Mouse (Mus musculus) midbrain, postnatal 0 days (tissue): ENCODE results near the gene Adcyap1r1. TPM values are rescaled to one million over a fixed set of nuclear protein-coding genes. Genes with fewer than 3 reads are reported as not detected.
A peak's percentile ranks its signal among the peaks of the same experiment; 100 is the strongest.

ENCODE experiments used
- ATAC-seq: fragments of 200-750 bp; cut with Nextera tagmentation; 2 replicates; pipeline ENCODE4 v1.8.0; 2017; ENCODE audit warnings: moderate number of reproducible peaks, mild to moderate bottlenecking, moderate TSS enrichment, moderate library complexity; ENCODE audit not compliant: low FRiP score
- DNase-seq: peaks from one replicate; pipeline ENCODE4 v3.0.0-alpha.2; 2015; ENCODE audit warnings: low spot score
- H3K27ac ChIP-seq: fragments of 300-500 bp; sonication (generic); 2 replicates; pipeline ENCODE4 v1.5.1; 2014; ENCODE audit warnings: low read depth, mild to moderate bottlenecking, low read length, mixed read lengths
- H3K27me3 ChIP-seq: fragments of 300-500 bp; sonication (generic); 2 replicates; pipeline ENCODE4 v1.6.1; 2014; ENCODE audit warnings: low read length, control low read depth, mixed read lengths; ENCODE audit not compliant: insufficient read depth
- H3K36me3 ChIP-seq: fragments of 300-500 bp; sonication (generic); 2 replicates; pipeline ENCODE4 v1.6.1; 2014; ENCODE audit warnings: low read length, control low read depth, mixed read lengths; ENCODE audit not compliant: insufficient read depth
- H3K4me1 ChIP-seq: fragments of 300-500 bp; sonication (generic); 2 replicates; pipeline ENCODE4 v1.6.1; 2014; ENCODE audit warnings: mild to moderate bottlenecking, control low read depth, antibody characterized with exemption, low read length, mixed read lengths; ENCODE audit not compliant: insufficient read depth
- H3K4me2 ChIP-seq: fragments of 300-500 bp; sonication (generic); 2 replicates; pipeline ENCODE4 v1.6.1; 2014; ENCODE audit warnings: low read depth, mild to moderate bottlenecking, low read length, mixed read lengths; ENCODE audit not compliant: poor library complexity, severe bottlenecking
- H3K4me3 ChIP-seq: fragments of 300-500 bp; sonication (generic); 2 replicates; pipeline ENCODE4 v1.5.1; 2014; ENCODE audit warnings: low read depth, mild to moderate bottlenecking, low read length, moderate library complexity
- H3K9ac ChIP-seq: fragments of 300-500 bp; sonication (generic); replicated peaks from 2 replicates; pipeline ENCODE4 v1.6.1; 2014; ENCODE audit warnings: mild to moderate bottlenecking, low read length, moderate library complexity, mixed read lengths; ENCODE audit not compliant: poor library complexity, severe bottlenecking
- H3K9me3 ChIP-seq: fragments of 300-500 bp; sonication (generic); 2 replicates; pipeline ENCODE4 v1.6.1; 2016; ENCODE audit warnings: low read length, control low read depth
- CTCF ChIP-seq: IDR thresholded peaks from 2 replicates; pipeline ENCODE4 v1.5.1; 2016; ENCODE audit warnings: antibody characterized with exemption, mild to moderate bottlenecking
- WGBS: fragments of 180-500 bp; shearing (Covaris S2); extraction: QIAGEN DNeasy Blood & Tissue Kit; methylation state at CpG from one replicate; pipeline ENCODE4 v1.1.7; 2014; 5-methylcytosine and 5-hydroxymethylcytosine counted together
- polyA plus RNA-seq: library from polyadenylated mRNA; unstranded; fragments of >200 nt; fragmentation: Nextera tagmentation; extraction: Ambion mirVana; gene quantifications from 2 replicates; pipeline ENCODE4 v1.2.1, GENCODE M21; 2015
- total RNA-seq: library from RNA; depleted of rRNA; stranded (reverse); fragments of >200 nt; gene quantifications from 2 replicates; pipeline ENCODE4 v1.2.3, GENCODE M21; 2014; rRNA removed

Adcyap1r1 gene
- total RNA-seq (207 and 209 TPM in 2 replicates), polyA plus RNA-seq (68.6 and 72.5 TPM in 2 replicates)

DNA sequence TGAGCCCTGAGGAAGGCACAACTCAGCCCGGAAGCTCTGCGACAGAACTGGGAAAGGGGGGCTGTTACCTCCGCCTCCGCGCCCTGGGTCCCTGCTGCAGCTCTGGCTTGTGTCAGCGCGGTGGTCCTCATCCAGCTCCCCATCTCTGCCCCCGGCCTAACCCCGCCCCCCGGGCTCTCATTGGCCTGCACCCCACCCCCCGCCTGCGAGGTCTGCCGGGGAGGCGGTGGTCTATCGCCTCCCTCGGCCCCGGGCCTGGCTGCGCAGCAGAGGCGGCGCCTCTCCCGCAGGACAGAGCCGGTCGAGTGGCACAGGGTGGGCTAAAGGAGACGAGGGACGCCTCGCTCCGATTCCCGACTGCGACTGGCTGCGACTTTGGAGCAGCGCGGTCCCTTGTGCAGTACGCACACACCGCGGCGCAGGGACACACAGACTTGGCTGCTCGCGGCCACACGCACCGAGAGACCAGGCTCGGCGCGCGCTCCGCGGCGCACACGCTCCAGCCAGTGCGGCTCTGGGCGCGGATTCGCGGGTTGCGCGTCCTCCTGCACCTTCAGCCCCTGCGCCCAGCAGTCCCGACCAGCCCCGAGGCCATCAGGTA lies at the start of gene Adcyap1r1:
Gene Adcyap1r1 (plus strand): TSS at position 208 of the 601 bp plus-strand sequence.
- H3K9ac ChIP-seq: peak within 1 kb of the TSS; percentile 93
- no peaks in the 10 kb centered on the region for H3K36me3 ChIP-seq
- H3K9me3 ChIP-seq: no peaks in the 10 kb centered on the region
- DNase-seq: peak; percentile 90
- peak within 1 kb of the TSS; percentile 91 for H3K27ac ChIP-seq
- H3K4me2 ChIP-seq: peak within 1 kb of the TSS; percentile 72
- no peaks in the 10 kb centered on the region for H3K27me3 ChIP-seq
- ATAC-seq: peak; percentile 88
- no peak for TF ChIP-seq CTCF
- under 1% methylated on average over 54 of the region's 58 CpGs for WGBS
- peaks cover 31% of the 10 kb centered on the region for H3K4me1 ChIP-seq
- peak within 1 kb of the TSS; percentile 79 for H3K4me3 ChIP-seq

DNA sequence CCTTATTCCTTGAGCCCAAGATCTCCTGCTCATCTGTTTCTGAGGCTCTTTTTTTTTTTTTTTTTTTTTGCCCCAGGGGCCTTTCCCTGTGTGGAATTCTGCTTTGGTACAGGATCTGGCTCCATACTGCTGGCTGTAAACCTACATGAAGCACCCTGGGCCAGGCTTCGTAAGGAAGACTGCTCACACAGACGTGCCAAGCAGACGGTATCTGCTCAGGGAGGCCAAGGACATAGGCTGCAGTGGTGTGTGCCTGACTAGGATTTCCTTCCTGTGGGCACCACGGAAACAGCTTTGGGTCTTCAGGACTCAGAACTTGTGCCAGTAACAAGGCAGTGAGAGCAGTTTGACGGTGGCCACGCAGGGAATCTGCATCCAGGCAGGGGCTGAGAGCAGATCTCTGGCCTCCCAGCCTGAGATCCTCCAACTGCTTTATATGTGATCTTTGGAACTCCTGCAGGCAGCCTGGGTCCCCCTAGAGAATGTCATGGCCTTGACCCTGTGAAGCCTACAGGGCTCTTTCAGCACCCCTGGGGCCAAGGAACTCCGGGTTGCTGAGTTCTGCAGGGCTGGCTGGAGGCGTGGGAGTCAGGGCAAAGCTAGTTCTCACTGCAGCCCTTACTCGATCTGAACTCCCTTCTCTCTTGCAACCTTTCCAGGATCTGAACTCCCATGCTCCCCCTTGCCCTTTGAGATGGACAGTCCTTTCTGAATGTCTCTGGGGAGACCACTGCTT lies 49.6 kb upstream of the Adcyap1r1 start:
- Histone ChIP-seq H3K9ac (no peak overlapping the region; the same call in 1 of the 2 replicates), H3K4me1 (0 out of 2 replicates have a peak, but pooled peaks cover 7% of the 10 kb centered on the region), H3K27ac (no peak overlapping the region), H3K4me3 (no peak overlapping the region), H3K9me3 (no peaks in the 10 kb centered on the region), H3K4me2 (no peak overlapping the region), H3K36me3 (no peaks in the 10 kb centered on the region), H3K27me3 (no peaks in the 10 kb centered on the region)
- WGBS: 61% methylated on average over 9 of the region's 9 CpGs
- TF ChIP-seq CTCF: no peak
- ATAC-seq: no peak
- DNase-seq: no peak

DNA sequence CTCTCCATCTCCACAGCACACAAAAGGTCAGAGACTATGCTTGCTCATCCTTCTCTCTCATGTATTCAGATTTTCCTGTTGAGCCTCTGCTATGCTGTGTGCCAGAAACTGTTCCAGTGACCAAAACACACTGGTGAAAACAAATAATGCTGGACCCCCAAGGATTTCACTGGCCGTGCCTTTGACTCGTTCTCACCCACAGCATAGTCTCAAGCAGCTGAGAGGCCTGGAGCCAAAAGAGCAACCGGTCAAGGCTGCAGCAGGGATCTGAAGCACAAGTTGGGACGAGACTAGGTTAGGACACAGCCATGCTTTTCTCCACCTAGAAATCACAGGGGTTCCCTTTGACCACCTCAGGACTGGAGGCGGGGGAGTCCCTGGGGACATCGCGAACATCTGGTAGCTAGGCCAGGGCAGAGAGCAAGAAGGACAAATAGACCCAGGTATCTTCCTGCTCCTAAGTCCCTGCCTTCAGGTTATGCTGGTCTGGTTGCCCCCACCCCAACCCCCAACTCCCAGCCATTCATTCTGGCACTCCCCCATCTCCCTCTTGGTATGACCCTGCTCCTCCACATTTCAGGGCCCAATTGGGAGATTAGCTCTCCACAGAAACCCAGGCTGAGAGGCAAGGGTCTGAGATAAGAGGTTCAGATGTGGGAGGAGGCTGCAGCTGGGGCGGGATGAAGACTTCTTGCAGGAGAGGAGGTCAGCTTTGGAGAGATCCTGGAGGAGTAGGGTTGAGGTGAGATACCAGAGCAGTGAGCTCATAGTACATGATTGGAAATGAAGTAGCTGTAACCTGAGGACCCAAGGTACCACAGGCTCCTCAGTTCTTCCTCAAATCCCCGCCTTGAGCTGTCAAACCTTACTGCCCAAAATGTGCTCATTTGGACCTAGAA lies 48.1 kb upstream of the Adcyap1r1 start:
- Histone ChIP-seq H3K9me3 (no peaks in the 10 kb centered on the region), H3K27me3 (no peaks in the 10 kb centered on the region), H3K4me1 (0 out of 2 replicates have a peak, but pooled peaks cover 7% of the 10 kb centered on the region), H3K4me3 (no peak overlapping the region), H3K9ac (no peak overlapping the region), H3K27ac (no peak overlapping the region), H3K36me3 (no peaks in the 10 kb centered on the region), H3K4me2 (no peak overlapping the region)
- no peak for DNase-seq
- no peak for ATAC-seq
- TF ChIP-seq CTCF: no peak
- 84% methylated on average over 9 of the region's 9 CpGs for WGBS

DNA sequence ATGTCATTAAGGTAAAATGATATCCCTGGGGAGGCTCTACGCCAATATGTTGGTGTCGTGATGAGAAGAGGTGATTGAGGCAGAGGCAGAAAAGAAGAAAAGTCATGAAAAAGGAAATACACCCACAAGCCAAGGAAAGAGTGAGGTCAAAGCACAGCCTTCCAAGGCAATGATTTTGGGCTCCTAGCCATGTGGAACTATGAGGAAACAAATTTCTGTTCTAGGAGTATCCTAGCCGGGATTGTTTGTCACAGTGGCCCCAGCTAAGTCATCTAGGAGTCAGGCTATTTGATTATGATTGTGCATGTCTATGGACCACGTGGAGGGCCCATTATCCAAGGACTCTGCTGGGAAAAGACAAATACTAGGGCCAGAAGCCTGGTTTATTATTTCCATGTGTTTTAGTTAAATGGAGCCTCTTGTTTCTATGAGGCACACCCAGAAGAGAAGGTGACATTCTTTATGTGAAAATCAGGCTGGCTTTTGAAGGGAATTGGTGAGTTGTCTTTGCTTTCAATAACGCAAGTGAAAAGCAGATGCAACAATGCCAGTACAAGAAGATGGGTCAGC lies 47.3 kb upstream of the Adcyap1r1 start:
- H3K9ac ChIP-seq: no peak overlapping the region
- no peaks in the 10 kb centered on the region for H3K9me3 ChIP-seq
- no peaks in the 10 kb centered on the region for H3K27me3 ChIP-seq
- no peak overlapping the region for H3K4me3 ChIP-seq
- H3K4me2 ChIP-seq: no peak overlapping the region
- no peak overlapping the region for H3K27ac ChIP-seq
- 0 out of 2 replicates have a peak, but pooled peaks cover 2% of the 10 kb centered on the region for H3K4me1 ChIP-seq
- H3K36me3 ChIP-seq: no peaks in the 10 kb centered on the region
- no peak for ATAC-seq
- DNase-seq: no peak
- WGBS: 86% methylated on average over 5 of the region's 5 CpGs
- no peak for TF ChIP-seq CTCF

DNA sequence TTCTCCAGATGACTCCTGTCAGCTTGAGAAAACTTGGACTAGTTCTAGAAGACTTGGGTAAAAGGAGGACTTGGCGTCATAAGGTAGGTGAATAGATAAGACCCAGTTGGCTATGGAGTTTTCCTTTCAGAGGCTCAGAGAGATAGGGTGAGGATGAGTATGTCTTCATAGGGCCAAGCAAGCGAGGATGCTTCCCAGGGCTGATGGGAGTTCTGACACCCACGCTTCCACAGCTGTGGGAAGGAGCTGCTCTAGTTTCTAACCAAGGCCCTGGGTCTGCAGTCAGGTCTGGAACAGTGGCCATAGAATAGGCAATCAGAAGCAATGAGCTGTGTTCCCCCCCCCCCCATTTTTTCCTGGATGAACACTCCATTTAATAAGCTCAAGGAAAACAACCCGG lies 44.4 kb upstream of the Adcyap1r1 start:
- H3K4me2 ChIP-seq: no peak overlapping the region
- no peak overlapping the region for H3K4me3 ChIP-seq
- no peak for DNase-seq
- no peaks in the 10 kb centered on the region for H3K9me3 ChIP-seq
- H3K36me3 ChIP-seq: no peaks in the 10 kb centered on the region
- no peak overlapping the region for H3K9ac ChIP-seq
- no peaks in the 10 kb centered on the region for H3K27me3 ChIP-seq
- ATAC-seq: no peak
- TF ChIP-seq CTCF: no peak
- H3K27ac ChIP-seq: no peak overlapping the region
- H3K4me1 ChIP-seq: 0 out of 2 replicates have a peak, but pooled peaks cover 3% of the 10 kb centered on the region
- 91% methylated on average over 4 of the region's 4 CpGs for WGBS
